Mouse (Mus musculus): Measurements from ENCODE around the gene Map1lc3a. TPM values are rescaled to one million over a fixed set of nuclear protein-coding genes. Genes with fewer than 3 reads are reported as not detected.

Gene Map1lc3a
- polyA plus RNA-seq, 1 experiment, result 51.5 TPM

- H3K36me3 ChIP-seq (ENCODE audit: control insufficient read depth, insufficient read depth, low read length, poor library complexity, severe bottlenecking), result no peaks in the 10 kb centered on the region
- no peak overlapping the region for H3K27ac ChIP-seq (ENCODE audit: insufficient read depth, low read length)
- no peaks in the 10 kb centered on the region for H3K9me3 ChIP-seq (replicated peaks; ENCODE audit: control insufficient read depth, insufficient read depth, low read length, poor library complexity, severe bottlenecking)
- TF ChIP-seq CTCF (IDR thresholded peaks at IDR 0.05; ENCODE audit: low read depth, low read length) (no peak), POLR2A (IDR thresholded peaks at IDR 0.05; ENCODE audit: insufficient read depth, low read length) (no peak), EP300 (IDR thresholded peaks at IDR 0.05; ENCODE audit: insufficient read depth, low read depth, low read length) (no peak)
- H3K9ac ChIP-seq (ENCODE audit: low read depth, poor library complexity, severe bottlenecking), result no peak overlapping the region
- no peaks in the 10 kb centered on the region for H3K27me3 ChIP-seq (ENCODE audit: control insufficient read depth, insufficient read depth, low read length, poor library complexity, severe bottlenecking)
- H3K4me1 ChIP-seq (ENCODE audit: control insufficient read depth, insufficient read depth, low read length), result no peaks in the 10 kb centered on the region
- no peak overlapping the region for H3K4me3 ChIP-seq (ENCODE audit: low read depth, low read length)
Measured at GRCm38 (mm10) chr2:155313671-155314070, 37.6 kb downstream of the Map1lc3a start.

DNA sequence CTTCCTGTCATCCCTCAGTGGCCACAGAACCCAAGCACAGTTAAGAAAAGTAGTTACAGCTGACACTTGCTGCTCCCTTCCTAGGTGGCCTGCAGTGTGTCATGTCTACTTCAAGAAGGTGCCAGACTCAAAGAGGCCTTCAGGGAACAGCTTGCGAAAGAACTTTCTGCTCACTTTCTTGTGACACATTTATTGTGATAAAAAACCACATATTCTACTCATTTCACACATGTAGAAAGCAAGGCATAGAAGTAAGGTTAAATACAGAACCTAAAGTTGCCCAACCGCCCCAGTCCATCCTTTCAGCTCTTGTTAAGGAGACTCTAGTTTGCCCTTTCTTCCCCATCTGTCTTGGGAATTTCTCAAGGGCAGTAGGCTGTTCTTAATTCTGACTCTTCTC, 42.5 kb downstream of the Map1lc3a start:
- Histone ChIP-seq H3K27me3 (ENCODE audit: control insufficient read depth, insufficient read depth, low read length, poor library complexity, severe bottlenecking) (no peaks in the 10 kb centered on the region), H3K9me3 (replicated peaks; ENCODE audit: control insufficient read depth, insufficient read depth, low read length, poor library complexity, severe bottlenecking) (no peaks in the 10 kb centered on the region), H3K4me1 (ENCODE audit: control insufficient read depth, insufficient read depth, low read length) (peaks cover 2% of the 10 kb centered on the region), H3K27ac (ENCODE audit: insufficient read depth, low read length) (no peak overlapping the region), H3K9ac (ENCODE audit: low read depth, poor library complexity, severe bottlenecking) (no peak overlapping the region), H3K4me3 (ENCODE audit: low read depth, low read length) (no peak overlapping the region), H3K36me3 (ENCODE audit: control insufficient read depth, insufficient read depth, low read length, poor library complexity, severe bottlenecking) (no peaks in the 10 kb centered on the region)
- TF ChIP-seq POLR2A (IDR thresholded peaks at IDR 0.05; ENCODE audit: insufficient read depth, low read length) (no peak), CTCF (IDR thresholded peaks at IDR 0.05; ENCODE audit: low read depth, low read length) (no peak), EP300 (IDR thresholded peaks at IDR 0.05; ENCODE audit: insufficient read depth, low read depth, low read length) (no peak)

DNA sequence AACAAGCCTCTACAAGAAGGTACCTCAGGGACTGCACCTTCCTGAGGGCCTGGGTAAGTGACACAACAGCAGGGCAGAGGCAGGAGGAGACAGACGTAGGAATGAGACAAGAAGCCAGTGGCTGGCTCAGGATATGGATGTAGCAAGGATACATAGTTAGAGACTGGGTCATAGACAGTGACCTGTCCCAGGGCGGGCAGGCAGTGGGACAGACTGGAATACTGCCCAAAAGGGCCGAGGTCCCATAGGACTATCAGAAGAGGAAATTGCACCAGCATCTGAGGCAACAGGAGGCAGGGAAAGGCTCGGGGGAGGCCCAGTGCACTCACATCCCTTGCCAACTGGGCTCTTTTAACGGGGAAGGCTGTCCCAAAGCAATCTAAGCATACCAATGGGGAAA, 44.5 kb downstream of the Map1lc3a start:
- Histone ChIP-seq H3K27me3 (ENCODE audit: control insufficient read depth, insufficient read depth, low read length, poor library complexity, severe bottlenecking) (no peaks in the 10 kb centered on the region), H3K36me3 (ENCODE audit: control insufficient read depth, insufficient read depth, low read length, poor library complexity, severe bottlenecking) (no peaks in the 10 kb centered on the region), H3K4me1 (ENCODE audit: control insufficient read depth, insufficient read depth, low read length) (peaks cover 2% of the 10 kb centered on the region), H3K9ac (ENCODE audit: low read depth, poor library complexity, severe bottlenecking) (no peak overlapping the region), H3K9me3 (replicated peaks; ENCODE audit: control insufficient read depth, insufficient read depth, low read length, poor library complexity, severe bottlenecking) (no peaks in the 10 kb centered on the region), H3K4me3 (ENCODE audit: low read depth, low read length) (no peak overlapping the region), H3K27ac (ENCODE audit: insufficient read depth, low read length) (no peak overlapping the region)
- TF ChIP-seq POLR2A (IDR thresholded peaks at IDR 0.05; ENCODE audit: insufficient read depth, low read length), result no peak
- TF ChIP-seq CTCF (IDR thresholded peaks at IDR 0.05; ENCODE audit: low read depth, low read length), result no peak
- TF ChIP-seq EP300 (IDR thresholded peaks at IDR 0.05; ENCODE audit: insufficient read depth, low read depth, low read length), result no peak

DNA sequence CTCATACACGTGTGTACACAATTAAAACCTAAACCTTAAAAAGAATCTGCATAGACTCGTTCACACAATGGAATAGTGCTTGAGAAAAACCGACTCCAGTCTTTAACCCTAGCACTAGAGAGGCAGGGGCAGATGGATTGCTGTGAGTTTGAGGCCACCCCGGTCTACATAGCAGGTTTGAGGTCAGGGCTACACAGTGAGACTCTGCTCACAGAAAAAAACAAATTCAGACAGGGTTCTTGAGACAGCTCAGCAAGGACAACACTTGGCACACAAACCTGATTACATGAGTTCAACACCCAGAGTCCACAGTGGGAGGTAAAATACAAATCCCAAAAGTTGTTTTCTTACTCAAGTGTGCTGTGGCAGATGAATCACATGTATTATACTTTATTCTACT, 49.9 kb downstream of the Map1lc3a start:
- no peak for TF ChIP-seq CTCF (IDR thresholded peaks at IDR 0.05; ENCODE audit: low read depth, low read length)
- no peak for TF ChIP-seq POLR2A (IDR thresholded peaks at IDR 0.05; ENCODE audit: insufficient read depth, low read length)
- no peak for TF ChIP-seq EP300 (IDR thresholded peaks at IDR 0.05; ENCODE audit: insufficient read depth, low read depth, low read length)
- no peaks in the 10 kb centered on the region; the same call in 1 of the 2 replicates for H3K36me3 ChIP-seq (ENCODE audit: control insufficient read depth, insufficient read depth, low read length, poor library complexity, severe bottlenecking)

More for the DNA sequence above, 49.9 kb downstream of the Map1lc3a start:
- Histone ChIP-seq H3K4me1 (ENCODE audit: control insufficient read depth, insufficient read depth, low read length) (no peaks in the 10 kb centered on the region), H3K27me3 (ENCODE audit: control insufficient read depth, insufficient read depth, low read length, poor library complexity, severe bottlenecking) (no peaks in the 10 kb centered on the region), H3K9me3 (replicated peaks; ENCODE audit: control insufficient read depth, insufficient read depth, low read length, poor library complexity, severe bottlenecking) (no peaks in the 10 kb centered on the region), H3K9ac (ENCODE audit: low read depth, poor library complexity, severe bottlenecking) (no peak overlapping the region), H3K27ac (ENCODE audit: insufficient read depth, low read length) (no peak overlapping the region), H3K4me3 (ENCODE audit: low read depth, low read length) (no peak overlapping the region)

Other genes with a start within 250 kb of the Map1lc3a start
- gene Ahcy, start 201.8 kb upstream of the Map1lc3a start, polyA plus RNA-seq (2011; ENCODE audit: insufficient read depth, insufficient read length, low read depth, missing spikeins), result 100 and 102 TPM in 2 replicates
- 50.6 and 55.2 TPM in 2 replicates for gene Itch, start 142.8 kb upstream of the Map1lc3a start, polyA plus RNA-seq (2011; ENCODE audit: insufficient read depth, insufficient read length, low read depth, missing spikeins)
- 230 and 241 TPM in 2 replicates for gene Dynlrb1, start 39.8 kb upstream of the Map1lc3a start, polyA plus RNA-seq (2011; ENCODE audit: insufficient read depth, insufficient read length, low read depth, missing spikeins)
- gene Pigu, start 81.1 kb downstream of the Map1lc3a start, polyA plus RNA-seq (2011; ENCODE audit: insufficient read depth, insufficient read length, low read depth, missing spikeins), result 36.9 and 44.1 TPM in 2 replicates
- 24.9 and 25.7 TPM in 2 replicates for gene Trp53inp2, start 104.8 kb downstream of the Map1lc3a start, polyA plus RNA-seq (2011; ENCODE audit: insufficient read depth, insufficient read length, low read depth, missing spikeins)
- 26.4 and 31.0 TPM in 2 replicates for gene Ncoa6, start 197.6 kb downstream of the Map1lc3a start, polyA plus RNA-seq (2011; ENCODE audit: insufficient read depth, insufficient read length, low read depth, missing spikeins)
- gene Acss2, start 241.7 kb downstream of the Map1lc3a start, polyA plus RNA-seq (2011; ENCODE audit: insufficient read depth, insufficient read length, low read depth, missing spikeins), result 6.3 and 10.3 TPM in 2 replicates
- 1.1 and 1.4 TPM in 2 replicates for gene Ggt7, start 241.9 kb downstream of the Map1lc3a start, polyA plus RNA-seq (2011; ENCODE audit: insufficient read depth, insufficient read length, low read depth, missing spikeins)